14 mouse cellular contexts compared by ENCODE assay signal in the genomic region with DNA sequence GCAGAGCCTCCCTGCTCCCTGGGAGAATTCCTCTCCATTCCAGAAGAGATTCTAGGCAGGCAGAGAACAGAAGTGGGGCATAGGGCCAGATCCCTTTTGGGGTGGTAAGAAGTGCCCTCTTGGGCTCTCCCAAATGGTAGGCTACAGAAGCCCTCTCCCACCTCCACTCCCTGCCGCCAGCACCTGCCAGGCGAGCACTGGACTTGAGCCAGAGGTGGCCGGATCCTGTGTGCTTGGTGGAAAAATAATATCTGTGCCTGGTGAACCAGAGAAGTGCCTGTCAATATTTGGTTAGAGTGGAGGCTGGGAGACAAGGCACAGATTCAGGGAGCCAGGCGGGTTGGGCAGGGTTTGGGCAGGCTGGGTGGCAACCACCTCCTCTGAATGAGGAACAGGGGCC. TPM values are rescaled to one million over a fixed set of nuclear protein-coding genes. Genes with fewer than 3 reads are reported as not detected.
DNase-seq lines count a peak whose midpoint lies in the region; ATAC-seq and TF ChIP-seq lines count a peak whose summit lies in the region.
"Had no signal": no experiment of that assay in that cellular context is flagged by ENCODE, and none has a peak within 500 bp of the region (broad histone marks: within the 10 kb centered on the region; RNA-seq: fewer than 3 reads in every experiment).

No protein-coding gene starts in this region.

- H3K4me2 ChIP-seq in kidney, embryonic 16.5 days (replicated peaks; ENCODE audit: low read depth, low read length): no peak overlapping the region
- no peak overlapping the region for H3K4me2 ChIP-seq in stomach, embryonic 15.5 days
- H3K4me2 ChIP-seq: limb, embryonic 15.5 days had no signal

- no peaks in the 10 kb centered on the region for H3K79me2 ChIP-seq in liver, adult 2 months (ENCODE audit: control insufficient read depth, insufficient read depth, low read length)

- peak; percentile 65 for DNase-seq in liver, adult 2 months (ENCODE audit: extremely low read depth, low read depth, low spot score)
- no peak for DNase-seq in liver
- DNase-seq in cerebellum, postnatal 10 days: peak; percentile 48 to 49
- DNase-seq in heart, postnatal 10 days: no peak
- DNase-seq: adrenal gland, adult 2 months; heart, adult 2 months; thymus, postnatal 4 days had no signal

- H3K27me3 ChIP-seq in liver, adult 2 months (ENCODE audit: control insufficient read depth, insufficient read depth, low read length): peaks cover 2% of the 10 kb centered on the region
- peaks cover 29% of the 10 kb centered on the region for H3K27me3 ChIP-seq in kidney, embryonic 16.5 days (ENCODE audit: insufficient read depth, low read length)
- peaks cover 30% of the 10 kb centered on the region for H3K27me3 ChIP-seq in stomach, embryonic 15.5 days (replicated peaks)

- no peak overlapping the region for H3K27ac ChIP-seq in liver, adult 2 months (replicated peaks; ENCODE audit: insufficient read depth, low read depth, low read length)
- peak overlapping the region; percentile 33; the same call in 1 of the 2 replicates for H3K27ac ChIP-seq in kidney, embryonic 16.5 days (ENCODE audit: low read length)
- no peak overlapping the region for H3K27ac ChIP-seq in stomach, embryonic 15.5 days
- H3K27ac ChIP-seq: embryonic facial prominence, embryonic 10.5 days; heart, adult 2 months; limb, embryonic 15.5 days had no signal

- intact Hi-C loops in heart, postnatal 10 days (cut with DNase I): no loop called here

- TF ChIP-seq CTCF in liver, adult 2 months (IDR thresholded peaks at IDR 0.05; ENCODE audit: low read depth, low read length): no peak

- no peaks in the 10 kb centered on the region for H3K4me1 ChIP-seq in liver, adult 2 months (ENCODE audit: control insufficient read depth, insufficient read depth, low read length)
- H3K4me1 ChIP-seq in kidney, embryonic 16.5 days (ENCODE audit: insufficient read depth, low read length): peaks cover 11% of the 10 kb centered on the region
- H3K4me1 ChIP-seq in stomach, embryonic 15.5 days: peaks cover 8% of the 10 kb centered on the region; the same call in 1 of the 2 replicates

- H3K36me3 ChIP-seq in liver, adult 2 months (ENCODE audit: control insufficient read depth, insufficient read depth, low read length): peaks cover 3% of the 10 kb centered on the region; the same call in 1 of the 2 replicates
- 0 out of 2 replicates have a peak, but pooled peaks cover 6% of the 10 kb centered on the region for H3K36me3 ChIP-seq in kidney, embryonic 16.5 days (ENCODE audit: insufficient read depth, low read length)
- peaks cover 9% of the 10 kb centered on the region for H3K36me3 ChIP-seq in stomach, embryonic 15.5 days

- H3K9ac ChIP-seq in liver, adult 2 months (ENCODE audit: low read depth, low read length): no peak overlapping the region
- no peak overlapping the region for H3K9ac ChIP-seq in kidney, embryonic 16.5 days (replicated peaks; ENCODE audit: low read length)
- no peak overlapping the region for H3K9ac ChIP-seq in stomach, embryonic 15.5 days
- H3K9ac ChIP-seq: limb, embryonic 15.5 days had no signal

- H3K4me3 ChIP-seq in liver, adult 2 months (ENCODE audit: insufficient read depth, low read depth, low read length): no peak overlapping the region
- H3K4me3 ChIP-seq in kidney, embryonic 16.5 days (ENCODE audit: low read length): no peak overlapping the region
- no peak overlapping the region for H3K4me3 ChIP-seq in stomach, embryonic 15.5 days (replicated peaks)
- H3K4me3 ChIP-seq: embryonic facial prominence, embryonic 10.5 days; heart, adult 2 months; limb, embryonic 15.5 days had no signal

- TF ChIP-seq POLR2A in liver, adult 2 months (IDR thresholded peaks at IDR 0.05; ENCODE audit: extremely low read depth, insufficient read depth, low read length): no peak

- 22% methylated on average over 4 of the region's 4 CpGs for WGBS in liver, adult 2 months
- WGBS in kidney, embryonic 16.5 days: 52% methylated on average over 4 of the region's 4 CpGs
- WGBS in stomach, embryonic 15.5 days: 56% methylated on average over 4 of the region's 4 CpGs

- ATAC-seq in kidney, embryonic 16.5 days (ENCODE audit: low FRiP score, low TSS enrichment): no peak
- 0 out of 2 replicates have a peak, but pooled peaks have one; percentile 29 for ATAC-seq in stomach, embryonic 15.5 days (ENCODE audit: insufficient read depth, low FRiP score, low read depth)
- ATAC-seq in erythroblast, adult 5-6 weeks (replicated peaks; ENCODE audit: low FRiP score, poor library complexity, severe bottlenecking): no peak

- H3K9me3 ChIP-seq in kidney, embryonic 16.5 days (ENCODE audit: low read length): no peaks in the 10 kb centered on the region
- H3K9me3 ChIP-seq in stomach, embryonic 15.5 days: no peaks in the 10 kb centered on the region
- H3K9me3 ChIP-seq: embryonic facial prominence, embryonic 10.5 days; limb, embryonic 15.5 days had no signal

RNA-seq across cellular contexts. Expression of gene Sfrp5, which starts 5.7 kb away (rescaled TPM):
- not detected in 2 replicates for total RNA-seq in liver, adult 2 months (2014; rRNA removed)
- 0.12 TPM in 1 of 2 replicates, not detected in the other for polyA plus RNA-seq in liver, adult 2 months (2012; rRNA removed)
- polyA plus RNA-seq in kidney, embryonic 16.5 days (2015; fragmentation: Nextera tagmentation; extraction: Ambion mirVana): 0.92 and 1.1 TPM in 2 replicates
- polyA plus RNA-seq in stomach, embryonic 15.5 days (2015; fragmentation: Nextera tagmentation; extraction: Ambion mirVana): 9.4 and 16.0 TPM in 2 replicates
- not detected in 2 replicates for total RNA-seq in erythroblast, adult 5-6 weeks (2015; ENCODE audit: low replicate concordance)
- not detected in 2 replicates for total RNA-seq in erythroblast, adult 5-6 weeks (2017; ENCODE audit: low replicate concordance)
- 1 to 10 TPM; 1.0 to 2.3 TPM for total RNA-seq in heart, postnatal 10 days (2021)
- polyA plus RNA-seq: C2C12 had no signal

RNA-seq across cellular contexts. Expression of gene Zfyve27, which starts 32.6 kb away (rescaled TPM):
- 11.1 and 13.4 TPM in 2 replicates for total RNA-seq in liver, adult 2 months (2014; rRNA removed)
- 14.1 and 22.0 TPM in 2 replicates for polyA plus RNA-seq in liver, adult 2 months (2012; rRNA removed)
- 33.2 and 35.1 TPM in 2 replicates for polyA plus RNA-seq in kidney, embryonic 16.5 days (2015; fragmentation: Nextera tagmentation; extraction: Ambion mirVana)
- 24.6 and 25.2 TPM in 2 replicates for polyA plus RNA-seq in stomach, embryonic 15.5 days (2015; fragmentation: Nextera tagmentation; extraction: Ambion mirVana)
- total RNA-seq in erythroblast, adult 5-6 weeks (2015; ENCODE audit: low replicate concordance): 3.8 and 8.1 TPM in 2 replicates
- total RNA-seq in erythroblast, adult 5-6 weeks (2017; ENCODE audit: low replicate concordance): 12.0 and 22.6 TPM in 2 replicates
- 10 to 100 TPM; 27.6 to 29.6 TPM for total RNA-seq in heart, postnatal 10 days (2021)

RNA-seq across cellular contexts. Expression of gene Marveld1, which starts 49.2 kb away (rescaled TPM):
- 11.9 and 12.1 TPM in 2 replicates for total RNA-seq in liver, adult 2 months (2014; rRNA removed)
- polyA plus RNA-seq in liver, adult 2 months (2012; rRNA removed): 25.7 and 29.8 TPM in 2 replicates
- 8.6 and 8.7 TPM in 2 replicates for polyA plus RNA-seq in kidney, embryonic 16.5 days (2015; fragmentation: Nextera tagmentation; extraction: Ambion mirVana)
- 19.3 and 21.0 TPM in 2 replicates for polyA plus RNA-seq in stomach, embryonic 15.5 days (2015; fragmentation: Nextera tagmentation; extraction: Ambion mirVana)
- total RNA-seq in erythroblast, adult 5-6 weeks (2015; ENCODE audit: low replicate concordance): 3.8 and 5.9 TPM in 2 replicates
- 3.2 and 5.3 TPM in 2 replicates for total RNA-seq in erythroblast, adult 5-6 weeks (2017; ENCODE audit: low replicate concordance)
- total RNA-seq in heart, postnatal 10 days (2021): 10 to 100 TPM; 30.3 to 31.2 TPM

RNA-seq across cellular contexts. Expression of gene Golga7b, which starts 51.0 kb away (rescaled TPM):
- total RNA-seq in liver, adult 2 months (2014; rRNA removed): not detected in 2 replicates
- not detected in 2 replicates for polyA plus RNA-seq in liver, adult 2 months (2012; rRNA removed)
- 0.05 and 0.12 TPM in 2 replicates for polyA plus RNA-seq in kidney, embryonic 16.5 days (2015; fragmentation: Nextera tagmentation; extraction: Ambion mirVana)
- 1.1 and 1.5 TPM in 2 replicates for polyA plus RNA-seq in stomach, embryonic 15.5 days (2015; fragmentation: Nextera tagmentation; extraction: Ambion mirVana)
- not detected in 2 replicates for total RNA-seq in erythroblast, adult 5-6 weeks (2015; ENCODE audit: low replicate concordance)
- not detected in 2 replicates for total RNA-seq in erythroblast, adult 5-6 weeks (2017; ENCODE audit: low replicate concordance)
- total RNA-seq in heart, postnatal 10 days (2021): under 1 TPM; 0.29 to 0.30 TPM
- total RNA-seq: hematopoietic stem cell, adult 5-6 weeks had no signal

Comparison
In these comparisons a context has a peak if more than half of its experiments do, and no peak if none do; other contexts are left out.
1. DNase-seq: peak in liver, adult 2 months (single experiment) and cerebellum, postnatal 10 days (2 of 2); none in liver (single experiment) and heart, postnatal 10 days (0 of 2).